Mouse (Mus musculus) bone marrow macrophage, adult 2 months (primary cell): ENCODE measurements around the gene Zfp775.

Experiments used
- CTCF ChIP-seq: IDR thresholded peaks from 2 replicates; pipeline ENCODE4 v1.5.1; 2012; ENCODE audit warnings: low read depth, mild to moderate bottlenecking, low read length, moderate library complexity
- POLR2A ChIP-seq: IDR thresholded peaks from 2 replicates; pipeline ENCODE4 v1.6.1; 2012; ENCODE audit warnings: mild to moderate bottlenecking, low read depth, low read length, borderline replicate concordance

DNA sequence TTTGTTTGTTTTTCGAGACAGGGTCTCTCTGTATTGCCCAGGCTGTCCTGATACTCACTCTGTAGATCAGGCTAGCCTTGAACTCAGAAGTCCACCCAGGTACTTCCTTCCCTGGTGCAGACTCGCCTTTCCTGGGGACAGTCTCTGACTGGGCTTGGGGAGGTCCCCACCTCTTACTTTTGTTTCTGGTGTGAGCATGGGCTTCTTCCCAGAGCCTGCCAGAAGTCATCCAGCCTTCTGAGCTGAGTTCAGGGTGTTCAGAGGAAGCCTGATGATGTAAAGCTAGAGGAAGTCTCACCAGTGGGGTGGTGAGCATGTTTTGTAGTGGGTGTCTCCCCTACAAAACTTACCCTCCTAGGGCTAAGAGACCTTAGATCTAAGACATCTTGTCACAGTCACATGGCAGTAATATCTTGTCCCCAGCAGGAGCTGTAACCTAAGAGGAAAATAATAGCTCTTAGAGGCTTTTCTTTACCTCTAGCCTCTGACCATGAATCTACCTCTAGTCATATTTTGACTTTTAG, 67.6 kb downstream of the Zfp775 start:
- TF ChIP-seq CTCF (no peak), POLR2A (no peak)
